Mouse (Mus musculus) erythroblast, embryonic 14.5 days (primary cell): ENCODE measurements around the gene Olfr1269.

ENCODE experiments used
- GATA1 ChIP-seq: IDR thresholded peaks from 2 replicates; pipeline ENCODE4 v1.6.1; 2012; ENCODE audit warnings: low read length, inconsistent platforms, mixed read lengths
- TAL1 ChIP-seq: IDR thresholded peaks from 3 replicates; pipeline ENCODE4 v1.6.1; 2012; ENCODE audit warnings: low read length, inconsistent platforms, mixed read lengths

- TF ChIP-seq TAL1 (no peak), GATA1 (no peak)
Observed at GRCm38 (mm10) chr2:90153916-90154315, 32.7 kb upstream of the Olfr1269 start.
